Mouse (Mus musculus): Measurements from ENCODE around the gene Olfr96. TPM values are rescaled to one million over a fixed set of nuclear protein-coding genes. Genes with fewer than 3 reads are reported as not detected.
"Not testable (repeated sequence)": the region's sequence is repeated elsewhere in the genome, so short reads cannot be mapped to it uniquely, and the experiment has no call there.

The Olfr96 gene
- polyA plus RNA-seq, 1 experiment from 2014 or later, result not detected

GRCm38 (mm10) chr17:37203206-37203916, 16.6 kb upstream of the Olfr96 start:
- 1% methylated on average over 4 of the region's 4 CpGs for WGBS
- Histone ChIP-seq H3K4me2 (no peak overlapping the region), H3K9ac (ENCODE audit: low read length) (no peak overlapping the region), H3K9me3 (ENCODE audit: control insufficient read depth, low read length) (no peaks in the 10 kb centered on the region), H3K27ac (ENCODE audit: low read depth, low read length) (no peak overlapping the region), H3K4me1 (ENCODE audit: control insufficient read depth, insufficient read depth, low read length) (no peaks in the 10 kb centered on the region), H3K4me3 (ENCODE audit: low read depth, low read length) (no peak overlapping the region), H3K27me3 (ENCODE audit: control insufficient read depth, insufficient read depth, low read length) (peaks cover 2% of the 10 kb centered on the region; the same call in 1 of the 2 replicates), H3K36me3 (ENCODE audit: control insufficient read depth, insufficient read depth, low read length) (no peaks in the 10 kb centered on the region)
- ATAC-seq (ENCODE audit: low FRiP score) (peak; percentile 73), DNase-seq (ENCODE audit: low spot score, missing footprints) (peak; percentile 97)

- no peak overlapping the region for H3K9ac ChIP-seq (ENCODE audit: low read length)
- H3K4me2 ChIP-seq, result no peak overlapping the region
- 24% methylated on average over 3 of the region's 3 CpGs for WGBS
- H3K27me3 ChIP-seq (ENCODE audit: control insufficient read depth, insufficient read depth, low read length), result no peaks in the 10 kb centered on the region
- ATAC-seq (ENCODE audit: low FRiP score) (peak; percentile 67), DNase-seq (ENCODE audit: low spot score, missing footprints) (no peak)
- no peaks in the 10 kb centered on the region for H3K9me3 ChIP-seq (ENCODE audit: control insufficient read depth, low read length)
- H3K36me3 ChIP-seq (ENCODE audit: control insufficient read depth, insufficient read depth, low read length), result no peaks in the 10 kb centered on the region
- H3K4me3 ChIP-seq (ENCODE audit: low read depth, low read length), result no peak overlapping the region
- no peak overlapping the region for H3K27ac ChIP-seq (ENCODE audit: low read depth, low read length)
- no peaks in the 10 kb centered on the region for H3K4me1 ChIP-seq (ENCODE audit: control insufficient read depth, insufficient read depth, low read length)
Observed at GRCm38 (mm10) chr17:37203917-37204236, 16.1 kb upstream of the Olfr96 start.

- no peaks in the 10 kb centered on the region for H3K9me3 ChIP-seq (ENCODE audit: control insufficient read depth, low read length)
- 18% methylated on average over 40 of the region's 40 CpGs for WGBS
- peaks cover 8% of the 10 kb centered on the region for H3K27me3 ChIP-seq (ENCODE audit: control insufficient read depth, insufficient read depth, low read length)
- peak; percentile 85 for DNase-seq (ENCODE audit: low spot score, missing footprints)
- no peaks in the 10 kb centered on the region for H3K4me1 ChIP-seq (ENCODE audit: control insufficient read depth, insufficient read depth, low read length)
- no peaks in the 10 kb centered on the region for H3K36me3 ChIP-seq (ENCODE audit: control insufficient read depth, insufficient read depth, low read length)
- no peak overlapping the region for H3K27ac ChIP-seq (ENCODE audit: low read depth, low read length)
- H3K9ac ChIP-seq (ENCODE audit: low read length), result peak overlapping the region; percentile 47
- H3K4me3 ChIP-seq (ENCODE audit: low read depth, low read length), result peak overlapping the region; percentile 30
- H3K4me2 ChIP-seq, result peak overlapping the region; percentile 56
- peak; percentile 65 for ATAC-seq (ENCODE audit: low FRiP score)
Observed at GRCm38 (mm10) chr17:37210884-37211768, 8.8 kb upstream of the Olfr96 start.

GRCm38 (mm10) chr17:37213018-37213417, 6.9 kb upstream of the Olfr96 start, which contains the start of gene Olfr95:
Gene Olfr95, minus strand, starts transcription at chr17:37213118.
- Histone ChIP-seq H3K4me3 (ENCODE audit: low read depth, low read length) (no peak within 1 kb of the TSS), H3K4me2 (no peak within 1 kb of the TSS), H3K27me3 (ENCODE audit: control insufficient read depth, insufficient read depth, low read length) (peaks cover 8% of the 10 kb centered on the region), H3K27ac (ENCODE audit: low read depth, low read length) (no peak within 1 kb of the TSS), H3K9me3 (ENCODE audit: control insufficient read depth, low read length) (no peaks in the 10 kb centered on the region), H3K4me1 (ENCODE audit: control insufficient read depth, insufficient read depth, low read length) (no peaks in the 10 kb centered on the region), H3K36me3 (ENCODE audit: control insufficient read depth, insufficient read depth, low read length) (no peaks in the 10 kb centered on the region), H3K9ac (ENCODE audit: low read length) (no peak within 1 kb of the TSS)
- DNase-seq (ENCODE audit: low spot score, missing footprints), result peak; percentile 10
- WGBS, result 78% methylated on average over 3 of the region's 3 CpGs
- no peak for ATAC-seq (ENCODE audit: low FRiP score)

- DNase-seq (ENCODE audit: low spot score, missing footprints), result no peak
- ATAC-seq (ENCODE audit: low FRiP score), result no peak
- no peak overlapping the region for H3K27ac ChIP-seq (ENCODE audit: low read depth, low read length)
- no peaks in the 10 kb centered on the region for H3K27me3 ChIP-seq (ENCODE audit: control insufficient read depth, insufficient read depth, low read length)
- no peaks in the 10 kb centered on the region for H3K36me3 ChIP-seq (ENCODE audit: control insufficient read depth, insufficient read depth, low read length)
- H3K4me3 ChIP-seq (ENCODE audit: low read depth, low read length), result no peak overlapping the region
- H3K9ac ChIP-seq (ENCODE audit: low read length), result no peak overlapping the region
- H3K9me3 ChIP-seq (ENCODE audit: control insufficient read depth, low read length), result no peaks in the 10 kb centered on the region
- no peak overlapping the region for H3K4me2 ChIP-seq
- 86% methylated on average over 3 of the region's 3 CpGs for WGBS
- no peaks in the 10 kb centered on the region for H3K4me1 ChIP-seq (ENCODE audit: control insufficient read depth, insufficient read depth, low read length)
Observed at GRCm38 (mm10) chr17:37218486-37218885, 1.5 kb upstream of the Olfr96 start.

GRCm38 (mm10) chr17:37221879-37222278, 1.9 kb downstream of the Olfr96 start:
- WGBS, result 33% methylated on average over 1 of the region's 1 CpGs

GRCm38 (mm10) chr17:37237230-37237629, 17.3 kb downstream of the Olfr96 start, which contains the start of gene Olfr97:
Gene Olfr97, minus strand, starts transcription at chr17:37237330.
- not testable (repeated sequence) for H3K4me3 ChIP-seq (ENCODE audit: low read depth, low read length)

More at GRCm38 (mm10) chr17:37221879-37222278, 1.9 kb downstream of the Olfr96 start:
- H3K4me1 ChIP-seq (ENCODE audit: control insufficient read depth, insufficient read depth, low read length), result no peaks in the 10 kb centered on the region
- H3K36me3 ChIP-seq (ENCODE audit: control insufficient read depth, insufficient read depth, low read length), result no peaks in the 10 kb centered on the region
- no peak overlapping the region for H3K9ac ChIP-seq (ENCODE audit: low read length)
- no peaks in the 10 kb centered on the region for H3K9me3 ChIP-seq (ENCODE audit: control insufficient read depth, low read length)
- H3K27me3 ChIP-seq (ENCODE audit: control insufficient read depth, insufficient read depth, low read length), result no peaks in the 10 kb centered on the region
- no peak for DNase-seq (ENCODE audit: low spot score, missing footprints)
- no peak overlapping the region for H3K27ac ChIP-seq (ENCODE audit: low read depth, low read length)
- no peak overlapping the region for H3K4me3 ChIP-seq (ENCODE audit: low read depth, low read length)
- H3K4me2 ChIP-seq, result no peak overlapping the region
- ATAC-seq (ENCODE audit: low FRiP score), result no peak

GRCm38 (mm10) chr17:37242198-37242597, 22.3 kb downstream of the Olfr96 start:
- WGBS, result 64% methylated on average over 3 of the region's 3 CpGs
- no peak for DNase-seq (ENCODE audit: low spot score, missing footprints)
- ATAC-seq (ENCODE audit: low FRiP score), result no peak

More at GRCm38 (mm10) chr17:37237230-37237629, 17.3 kb downstream of the Olfr96 start, which contains the start of gene Olfr97:
- not testable (repeated sequence) for H3K4me2 ChIP-seq; ATAC-seq (ENCODE audit: low FRiP score); DNase-seq (ENCODE audit: low spot score, missing footprints); H3K4me1 ChIP-seq (ENCODE audit: control insufficient read depth, insufficient read depth, low read length); H3K36me3 ChIP-seq (ENCODE audit: control insufficient read depth, insufficient read depth, low read length); H3K9me3 ChIP-seq (ENCODE audit: control insufficient read depth, low read length); H3K27ac ChIP-seq (ENCODE audit: low read depth, low read length); H3K27me3 ChIP-seq (ENCODE audit: control insufficient read depth, insufficient read depth, low read length); H3K9ac ChIP-seq (ENCODE audit: low read length)
- WGBS, result 95% methylated on average over 2 of the region's 2 CpGs

GRCm38 (mm10) chr17:37246715-37247114, 26.8 kb downstream of the Olfr96 start:
- Histone ChIP-seq H3K9me3 (ENCODE audit: control insufficient read depth, low read length) (no peaks in the 10 kb centered on the region), H3K4me1 (ENCODE audit: control insufficient read depth, insufficient read depth, low read length) (no peaks in the 10 kb centered on the region), H3K36me3 (ENCODE audit: control insufficient read depth, insufficient read depth, low read length) (no peaks in the 10 kb centered on the region), H3K9ac (ENCODE audit: low read length) (no peak overlapping the region), H3K27ac (ENCODE audit: low read depth, low read length) (no peak overlapping the region), H3K27me3 (ENCODE audit: control insufficient read depth, insufficient read depth, low read length) (no peaks in the 10 kb centered on the region), H3K4me2 (no peak overlapping the region), H3K4me3 (ENCODE audit: low read depth, low read length) (no peak overlapping the region)
- ATAC-seq (ENCODE audit: low FRiP score), result no peak
- DNase-seq (ENCODE audit: low spot score, missing footprints), result no peak
- whole genome bisulfite sequencing, result 35% methylated on average over 5 of the region's 5 CpGs

More at GRCm38 (mm10) chr17:37242198-37242597, 22.3 kb downstream of the Olfr96 start:
- no peak overlapping the region for H3K4me2 ChIP-seq
- H3K4me1 ChIP-seq (ENCODE audit: control insufficient read depth, insufficient read depth, low read length), result no peaks in the 10 kb centered on the region
- no peaks in the 10 kb centered on the region for H3K36me3 ChIP-seq (ENCODE audit: control insufficient read depth, insufficient read depth, low read length)
- no peak overlapping the region for H3K4me3 ChIP-seq (ENCODE audit: low read depth, low read length)
- H3K9me3 ChIP-seq (ENCODE audit: control insufficient read depth, low read length), result no peaks in the 10 kb centered on the region
- H3K27ac ChIP-seq (ENCODE audit: low read depth, low read length), result no peak overlapping the region
- H3K9ac ChIP-seq (ENCODE audit: low read length), result no peak overlapping the region
- no peaks in the 10 kb centered on the region for H3K27me3 ChIP-seq (ENCODE audit: control insufficient read depth, insufficient read depth, low read length)
